Comparison of ENCODE assay signal across 21 mouse cellular contexts in the genomic region with DNA sequence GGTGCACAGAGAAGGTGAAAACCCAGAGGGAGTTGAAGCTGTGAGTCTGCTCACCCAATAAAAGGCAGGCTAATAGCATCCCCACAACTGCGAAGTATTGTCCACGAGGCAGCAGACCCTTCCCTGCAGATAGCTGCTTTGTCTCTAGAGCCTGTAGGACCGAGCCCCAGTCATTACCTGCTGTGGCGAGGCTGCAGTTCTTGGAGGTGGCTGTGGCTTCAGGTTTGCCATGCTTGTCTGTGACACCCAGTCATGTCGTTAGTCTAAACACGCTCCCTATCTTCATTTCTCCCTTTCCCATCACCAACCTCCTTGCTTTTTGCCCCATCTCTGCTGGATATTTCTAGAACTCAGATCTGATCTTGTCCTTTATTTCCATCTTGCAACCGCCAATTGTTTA.
DNase-seq lines count a peak whose midpoint lies in the region; ATAC-seq lines count a peak whose summit lies in the region.
"Had no signal": no experiment of that assay in that cellular context is flagged by ENCODE, and none has a peak within 500 bp of the region (broad histone marks: within the 10 kb centered on the region; RNA-seq: fewer than 3 reads in every experiment).

No protein-coding gene starts in this region.

- H3K9me3 ChIP-seq in intestine, embryonic 14.5 days (ENCODE audit: control insufficient read depth, low read length) = no peaks in the 10 kb centered on the region
- no peaks in the 10 kb centered on the region for H3K9me3 ChIP-seq in intestine, embryonic 15.5 days
- H3K9me3 ChIP-seq: embryonic facial prominence, embryonic 10.5 days; embryonic facial prominence, embryonic 12.5 days; forebrain, embryonic 13.5 days; forebrain, embryonic 15.5 days; G1E had no signal

- no peaks in the 10 kb centered on the region for H3K36me3 ChIP-seq in intestine, embryonic 14.5 days (ENCODE audit: control insufficient read depth, insufficient read depth, low read length)
- no peaks in the 10 kb centered on the region for H3K36me3 ChIP-seq in intestine, embryonic 15.5 days
- H3K36me3 ChIP-seq: embryonic facial prominence, embryonic 10.5 days; embryonic facial prominence, embryonic 12.5 days; forebrain, embryonic 15.5 days had no signal

- peak; percentile 29 for DNase-seq in heart, adult 11 months
- DNase-seq in heart, postnatal 14 days = no peak
- peak; percentile 38 for DNase-seq in intestine, embryonic 14.5 days (ENCODE audit: low spot score)
- DNase-seq in thymus, postnatal 4 days = peak; percentile 5
- no peak for DNase-seq in thymus, postnatal 10 days (ENCODE audit: low spot score in 2 of 2)
- DNase-seq: adrenal gland, adult 8-10 months; adrenal gland, postnatal 14 days; B cell, adult 2 months; cerebellum, adult 11-12 months; cerebellum, adult 2 months; cerebellum, postnatal 25 days had no signal

- peaks cover 6% of the 10 kb centered on the region; the same call in 1 of the 2 replicates for H3K4me1 ChIP-seq in intestine, embryonic 14.5 days (replicated peaks; ENCODE audit: control insufficient read depth, insufficient read depth, low read length)
- H3K4me1 ChIP-seq in intestine, embryonic 15.5 days (replicated peaks) = 0 out of 2 replicates have a peak, but pooled peaks cover 3% of the 10 kb centered on the region
- H3K4me1 ChIP-seq: forebrain, embryonic 13.5 days; forebrain, embryonic 15.5 days had no signal

- H3K9ac ChIP-seq in intestine, embryonic 14.5 days (ENCODE audit: low read length) = no peak overlapping the region
- no peak overlapping the region for H3K9ac ChIP-seq in intestine, embryonic 15.5 days
- H3K9ac ChIP-seq: embryonic facial prominence, embryonic 12.5 days; forebrain, embryonic 13.5 days; forebrain, embryonic 15.5 days had no signal

- H3K4me2 ChIP-seq in intestine, embryonic 14.5 days (ENCODE audit: low read length) = no peak overlapping the region
- H3K4me2 ChIP-seq in intestine, embryonic 15.5 days (replicated peaks) = no peak overlapping the region
- H3K4me2 ChIP-seq: embryonic facial prominence, embryonic 12.5 days; forebrain, embryonic 13.5 days; forebrain, embryonic 15.5 days had no signal

- ATAC-seq in intestine, embryonic 14.5 days (replicated peaks; ENCODE audit: low FRiP score, low TSS enrichment, low read depth) = no peak
- no peak for ATAC-seq in intestine, embryonic 15.5 days
- ATAC-seq: activated CD4-positive, CD25-positive, alpha-beta regulatory T cell, adult 4 months; CD4-positive, CD25-positive, alpha-beta regulatory T cell, adult 4 months; forebrain, embryonic 13.5 days; forebrain, embryonic 15.5 days; Patski had no signal

- intact Hi-C loops in heart, postnatal 14 days (cut with DNase I) = no loop called here

- no peaks in the 10 kb centered on the region for H3K27me3 ChIP-seq in intestine, embryonic 14.5 days (replicated peaks; ENCODE audit: control insufficient read depth, insufficient read depth, low read length)
- no peaks in the 10 kb centered on the region for H3K27me3 ChIP-seq in intestine, embryonic 15.5 days (replicated peaks)
- H3K27me3 ChIP-seq: CH12.LX; embryonic facial prominence, embryonic 12.5 days; forebrain, embryonic 13.5 days; forebrain, embryonic 15.5 days had no signal

- H3K4me3 ChIP-seq in intestine, embryonic 14.5 days (ENCODE audit: low read depth, low read length) = no peak overlapping the region
- H3K4me3 ChIP-seq in intestine, embryonic 15.5 days (replicated peaks) = no peak overlapping the region
- H3K4me3 ChIP-seq: embryonic facial prominence, embryonic 10.5 days; embryonic facial prominence, embryonic 12.5 days; forebrain, embryonic 13.5 days; forebrain, embryonic 15.5 days had no signal

- no peak overlapping the region for H3K27ac ChIP-seq in intestine, embryonic 14.5 days (ENCODE audit: low read depth)
- H3K27ac ChIP-seq in intestine, embryonic 15.5 days = no peak overlapping the region
- H3K27ac ChIP-seq: embryonic facial prominence, embryonic 10.5 days; embryonic facial prominence, embryonic 12.5 days; forebrain, embryonic 13.5 days; forebrain, embryonic 15.5 days had no signal

- WGBS in intestine, embryonic 14.5 days = 77% methylated on average over 7 of the region's 7 CpGs
- 76% methylated on average over 7 of the region's 7 CpGs for WGBS in intestine, embryonic 15.5 days

Comparison
In these comparisons a context has a peak if more than half of its experiments do, and no peak if none do; other contexts are left out.
1. DNase-seq: peak in heart, adult 11 months (single experiment), intestine, embryonic 14.5 days (single experiment) and thymus, postnatal 4 days (single experiment); none in heart, postnatal 14 days (0 of 2) and thymus, postnatal 10 days (0 of 2).